Mouse (Mus musculus) olfactory bulb, adult 2 months (tissue): ENCODE measurements around the gene Oit3.

Source experiments
- CTCF ChIP-seq: fragments of 200-500 bp; IDR thresholded peaks from 2 replicates; pipeline ENCODE4 v1.5.1; 2012; ENCODE audit warnings: low read depth, mild to moderate bottlenecking, low read length, moderate library complexity; ENCODE audit not compliant: insufficient read depth
- POLR2A ChIP-seq: fragments of 200-500 bp; IDR thresholded peaks from 2 replicates; pipeline ENCODE4 v1.6.1; 2012; ENCODE audit warnings: mild to moderate bottlenecking, low read depth, low read length, moderate library complexity; ENCODE audit not compliant: insufficient read depth

DNA sequence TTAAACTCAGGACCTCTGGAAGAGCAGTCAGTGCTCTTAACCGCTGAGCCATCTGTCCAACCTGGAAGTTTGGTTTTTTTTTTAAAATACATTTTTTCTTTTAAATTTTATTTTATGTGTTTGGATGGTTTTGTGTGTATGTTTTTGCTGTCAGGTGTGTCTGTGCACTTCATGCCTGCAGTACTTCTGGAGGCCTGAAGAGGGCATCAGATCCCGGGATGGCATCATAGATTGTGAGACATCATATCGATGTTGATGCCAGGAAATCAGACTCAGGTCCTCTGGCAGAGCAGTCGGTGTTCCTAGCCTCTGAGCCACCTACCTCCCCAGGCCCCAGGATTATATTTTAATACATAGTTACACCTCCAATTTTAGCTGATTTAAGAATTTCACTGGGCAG, 27.9 kb downstream of the Oit3 start:
- TF ChIP-seq CTCF (no peak), POLR2A (no peak)
